Mouse (Mus musculus) lung, adult 18-20 months (tissue): ENCODE data around the gene Lce3c.

Experiments used
- DNase-seq, 2 experiments: peaks; one replicate each; pipeline ENCODE4 v3.0.0; 2022; ENCODE audit warnings: mixed read lengths in 2 of 2

Gene Lce3c

GRCm38 (mm10) chr3:92944186-92944585 is at the start of gene Lce3c:
Lce3c (plus strand) TSS chr3:92944486.
- no peak for DNase-seq

- no peak for DNase-seq
These were observed 49.8 kb upstream of the Lce3c start for GRCm38 (mm10) chr3:92894489-92894888.

DNA sequence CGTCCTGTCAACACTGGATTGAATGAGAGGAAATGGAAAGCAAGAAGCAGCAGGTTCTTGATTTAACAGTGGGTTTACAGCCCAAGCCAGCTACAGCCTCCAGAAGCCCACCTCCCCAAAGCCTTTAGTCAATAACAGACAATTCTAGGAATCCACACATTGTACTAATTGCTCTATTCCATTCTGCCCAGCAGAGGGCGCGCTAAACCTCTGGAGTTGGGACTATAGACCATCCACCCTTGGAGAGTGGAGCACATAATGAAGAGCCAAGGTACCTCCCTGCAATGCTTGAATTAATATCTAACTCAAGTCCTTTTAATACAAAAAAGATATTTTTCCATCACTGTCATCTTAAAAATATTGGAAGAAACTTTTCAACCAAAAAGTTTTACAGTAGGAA is 41.3 kb upstream of the Lce3c start:
- DNase-seq = peak in 1 of 2 experiments; percentile 8

- no peak for DNase-seq
These were observed 40.6 kb upstream of the Lce3c start for GRCm38 (mm10) chr3:92903640-92904039.

GRCm38 (mm10) chr3:92905182-92905581 is 39.1 kb upstream of the Lce3c start:
- DNase-seq = no peak

GRCm38 (mm10) chr3:92907571-92907970 is 36.7 kb upstream of the Lce3c start:
- no peak for DNase-seq

DNA sequence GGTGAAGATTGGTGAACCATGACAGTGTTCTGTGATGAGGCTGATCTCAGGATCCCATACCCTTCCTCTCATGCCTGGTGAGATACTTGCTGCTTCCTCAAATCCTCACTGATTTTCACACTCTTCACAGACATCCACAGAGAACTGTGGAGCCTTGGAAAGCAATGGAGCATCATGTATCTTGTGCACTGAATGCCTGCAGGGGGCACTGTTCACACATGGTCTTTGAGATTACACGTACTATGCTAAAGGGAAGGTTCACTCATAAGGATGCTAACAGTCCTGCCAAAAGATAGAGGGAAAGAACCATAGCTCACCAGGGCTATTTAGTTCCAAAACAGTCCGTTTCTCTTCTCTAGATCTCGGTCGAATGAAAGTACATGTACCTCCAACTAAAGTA is 23.9 kb upstream of the Lce3c start:
- no peak for DNase-seq

- no peak for DNase-seq
These were observed 18.2 kb upstream of the Lce3c start, which contains the start of gene Lce3a for GRCm38 (mm10) chr3:92926130-92926529. Lce3a (minus strand) TSS chr3:92926230.

GRCm38 (mm10) chr3:92932679-92933078 is 11.6 kb upstream of the Lce3c start, which contains the start of gene Lce3b:
Lce3b (plus strand) TSS chr3:92932979.
- DNase-seq = no peak

DNA sequence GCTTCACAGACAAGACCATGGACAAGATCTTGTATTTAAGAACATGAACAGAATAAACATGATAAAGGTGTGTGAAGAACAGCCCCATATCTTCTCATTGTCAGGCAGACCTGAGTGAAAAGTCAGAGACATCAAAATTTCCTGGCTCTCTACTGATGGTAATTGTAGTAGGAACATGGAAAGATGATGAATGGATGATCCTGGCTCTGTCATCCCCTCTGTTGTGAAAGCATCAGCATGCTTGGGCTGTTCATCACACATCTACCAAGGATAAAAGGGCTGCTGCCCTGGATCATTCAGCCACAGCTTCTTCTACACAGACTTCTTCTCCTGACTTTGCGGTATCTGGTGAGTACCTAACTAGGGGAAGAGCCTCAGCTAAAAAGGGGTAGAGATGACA is 12.8 kb downstream of the Lce3c start, which contains the start of gene Lce3d:
TSS of gene Lce3d (plus strand) at position 301 of the 400 bp plus-strand sequence.
- DNase-seq = no peak

GRCm38 (mm10) chr3:92966761-92967160 is 22.5 kb downstream of the Lce3c start, which contains the start of gene Lce3e:
Lce3e (plus strand) TSS chr3:92967061.
- no peak for DNase-seq

- no peak for DNase-seq
These were observed 34.2 kb downstream of the Lce3c start for GRCm38 (mm10) chr3:92978484-92978883.

GRCm38 (mm10) chr3:92991926-92992325 is 47.6 kb downstream of the Lce3c start, which contains the start of gene Lce3f:
Lce3f (plus strand) TSS chr3:92992226.
- DNase-seq = no peak
